Mouse (Mus musculus): ENCODE measurements around the gene Camk1.

DNA sequence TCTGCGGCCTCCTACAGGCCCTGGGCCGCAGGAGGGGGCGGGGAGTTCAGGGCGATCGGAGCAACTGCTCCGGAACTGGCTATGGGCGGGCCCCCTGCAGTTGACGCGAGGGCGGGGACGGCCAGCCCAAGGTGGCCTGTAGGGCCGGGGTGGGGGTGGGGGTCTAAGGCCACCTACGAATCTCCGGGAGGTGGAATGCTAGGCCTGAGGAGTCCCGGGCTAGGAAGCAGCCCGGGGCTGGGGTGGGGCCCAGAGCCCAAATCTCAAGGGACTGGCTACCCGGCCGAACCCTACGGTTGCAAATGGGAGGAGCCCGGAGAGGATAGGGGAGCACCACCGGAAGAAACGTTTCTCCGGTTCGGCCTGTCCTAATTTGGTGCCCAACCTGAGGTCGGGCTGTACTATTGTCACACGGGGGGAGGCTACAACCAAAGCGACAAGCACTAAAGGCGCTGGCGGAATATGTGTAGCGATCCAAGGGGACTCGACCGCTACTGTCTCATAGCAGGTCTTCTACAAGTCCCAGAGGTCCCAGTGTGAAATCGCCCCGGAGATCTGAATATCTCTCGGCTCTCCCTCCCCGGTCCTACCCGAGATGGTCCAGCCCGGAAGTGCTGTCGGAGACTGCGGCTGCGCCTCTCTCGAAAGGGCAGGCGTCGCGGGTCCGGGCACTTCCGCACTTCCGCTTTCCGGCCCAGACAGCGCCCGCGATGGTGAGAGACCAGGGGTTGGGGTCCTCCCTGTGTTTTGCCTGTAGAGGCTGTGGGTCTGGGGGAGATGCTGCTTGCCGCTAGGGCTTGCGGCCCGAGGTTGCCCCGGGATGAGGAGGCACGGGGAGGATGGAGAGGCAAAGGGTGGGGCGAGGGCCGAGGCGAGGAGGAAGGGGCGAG is 34.0 kb upstream of the Camk1 start, which contains the start of the genes Tada3 and Arpc4:
- TF ChIP-seq CTCF (IDR thresholded peaks at IDR 0.05; ENCODE audit: borderline replicate concordance, extremely low read depth, insufficient read depth, insufficient read length) (no peak), POLR2A (IDR thresholded peaks at IDR 0.05; ENCODE audit: borderline replicate concordance, extremely low read depth, insufficient read depth, insufficient read length, poor library complexity, severe bottlenecking) (peak; percentile 49; the same call in 1 of the 2 replicates)
